Mouse (Mus musculus) right cerebral cortex, postnatal 14 days (tissue): ENCODE results near the gene Szrd1.
A peak's percentile ranks its signal among the peaks of the same experiment; 100 is the strongest.

Experiments
- DNase-seq: peaks from one replicate; pipeline ENCODE4 v3.0.0; 2022

Gene Szrd1

GRCm38 (mm10) chr4:141139116-141139970 lies at the start of gene Szrd1:
Szrd1 (minus strand) TSS chr4:141139775.
- DNase-seq: peak; percentile 99

- DNase-seq: no peak
Observed at GRCm38 (mm10) chr4:141186923-141187836, 47.6 kb upstream of the Szrd1 start.

DNA sequence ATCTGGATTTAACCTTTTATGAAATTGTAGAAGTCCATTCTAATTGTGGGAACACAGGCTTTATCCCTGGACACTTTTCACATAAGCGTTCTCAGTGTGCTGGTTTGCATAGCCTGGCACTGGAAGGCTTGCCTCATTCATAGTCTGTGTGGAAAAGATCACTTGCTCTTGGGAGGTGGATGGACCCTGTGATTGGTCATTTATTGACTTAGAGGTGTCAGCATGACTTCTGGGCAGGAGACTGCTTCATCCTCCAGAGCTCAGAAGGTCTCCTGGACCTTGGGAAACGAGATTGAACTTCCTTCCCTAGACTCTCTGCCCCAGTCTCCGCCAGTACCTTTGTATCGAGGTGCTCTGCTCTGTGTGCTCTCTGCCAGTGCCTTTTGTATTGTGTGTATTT lies 44.9 kb upstream of the Szrd1 start:
- DNase-seq: no peak

DNA sequence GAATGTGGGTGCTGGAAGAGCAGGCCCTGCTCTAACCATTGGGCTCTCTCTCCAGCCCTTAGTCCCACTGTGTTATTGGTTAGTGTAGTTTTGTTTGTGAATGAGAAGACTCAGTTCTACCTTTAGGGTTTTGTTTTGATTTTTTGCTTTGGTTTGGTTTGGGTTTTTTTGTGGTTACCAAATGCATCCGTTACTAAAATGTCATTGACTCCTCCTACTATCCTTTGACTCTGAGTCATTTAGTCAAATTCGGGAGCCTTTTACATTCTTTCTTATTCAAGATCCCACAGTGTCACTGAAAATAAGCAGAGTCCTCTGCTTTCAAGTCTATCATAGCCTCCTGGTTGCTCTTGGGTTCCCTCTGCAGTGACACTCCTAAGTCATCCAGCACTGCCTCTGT lies 44.4 kb upstream of the Szrd1 start:
- DNase-seq: no peak

DNA sequence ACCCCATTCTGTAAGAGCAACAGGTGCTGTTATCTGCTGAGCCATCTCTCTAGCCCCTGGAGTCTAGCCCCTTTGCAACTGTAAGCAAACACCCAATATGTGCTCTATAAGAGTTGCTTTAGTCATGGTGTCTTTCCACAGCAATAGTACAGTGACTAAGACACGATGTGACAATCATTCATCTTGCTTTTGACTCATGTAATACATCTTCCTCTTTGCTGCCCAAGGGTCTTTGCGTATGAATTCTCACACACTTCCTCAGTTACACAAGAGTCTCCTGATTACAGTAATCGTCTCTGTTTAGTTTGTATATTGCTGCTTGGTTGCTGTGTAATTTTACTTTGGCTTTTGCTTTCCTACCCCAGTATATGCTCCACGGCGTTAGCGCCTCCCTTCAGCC lies 42.4 kb upstream of the Szrd1 start:
- DNase-seq: no peak

DNA sequence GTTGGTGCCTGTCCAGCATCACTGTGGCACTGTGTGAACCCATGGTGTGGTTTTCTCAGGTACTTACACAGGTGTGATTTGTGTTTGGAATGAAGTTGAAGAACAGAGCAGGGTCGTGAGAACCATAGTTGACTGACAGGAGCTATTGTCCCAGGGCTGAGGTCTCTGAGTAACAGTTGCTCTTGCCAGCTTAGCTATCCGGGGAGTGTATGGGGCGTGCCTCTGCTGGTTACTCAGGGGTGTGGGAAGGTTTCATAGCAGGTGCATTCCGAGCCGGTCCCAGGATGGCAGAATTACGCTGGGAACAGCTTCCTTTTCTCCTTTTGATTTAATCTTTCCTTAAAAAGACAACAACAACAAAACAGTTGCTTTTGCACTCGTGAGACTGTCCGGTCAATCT lies 41.3 kb upstream of the Szrd1 start:
- DNase-seq: no peak

DNA sequence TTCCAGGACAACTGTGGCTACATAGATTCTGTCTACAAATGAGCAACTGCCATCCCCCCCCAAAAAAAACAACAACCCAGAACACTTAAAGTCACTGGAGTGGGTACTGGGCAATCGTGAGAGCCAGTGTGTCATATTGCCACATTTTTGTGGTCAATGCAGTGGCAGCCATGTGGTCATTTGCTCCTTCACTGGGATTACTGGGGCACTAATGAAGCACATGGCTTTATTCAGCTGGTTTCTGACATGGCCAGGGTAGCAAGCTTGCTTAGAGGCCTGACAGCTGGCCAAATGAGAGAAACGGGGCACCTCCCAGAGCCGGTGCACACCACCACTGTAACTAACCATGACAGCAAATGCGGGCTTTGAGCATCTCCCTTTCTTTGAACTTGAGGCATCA lies 38.9 kb upstream of the Szrd1 start:
- no peak for DNase-seq

GRCm38 (mm10) chr4:141176328-141176838 lies 36.8 kb upstream of the Szrd1 start:
- no peak for DNase-seq

GRCm38 (mm10) chr4:141175783-141176182 lies 36.2 kb upstream of the Szrd1 start:
- DNase-seq: no peak

GRCm38 (mm10) chr4:141172121-141172520 lies 32.5 kb upstream of the Szrd1 start:
- no peak for DNase-seq

GRCm38 (mm10) chr4:141167156-141167555 lies 27.6 kb upstream of the Szrd1 start:
- DNase-seq: no peak

DNA sequence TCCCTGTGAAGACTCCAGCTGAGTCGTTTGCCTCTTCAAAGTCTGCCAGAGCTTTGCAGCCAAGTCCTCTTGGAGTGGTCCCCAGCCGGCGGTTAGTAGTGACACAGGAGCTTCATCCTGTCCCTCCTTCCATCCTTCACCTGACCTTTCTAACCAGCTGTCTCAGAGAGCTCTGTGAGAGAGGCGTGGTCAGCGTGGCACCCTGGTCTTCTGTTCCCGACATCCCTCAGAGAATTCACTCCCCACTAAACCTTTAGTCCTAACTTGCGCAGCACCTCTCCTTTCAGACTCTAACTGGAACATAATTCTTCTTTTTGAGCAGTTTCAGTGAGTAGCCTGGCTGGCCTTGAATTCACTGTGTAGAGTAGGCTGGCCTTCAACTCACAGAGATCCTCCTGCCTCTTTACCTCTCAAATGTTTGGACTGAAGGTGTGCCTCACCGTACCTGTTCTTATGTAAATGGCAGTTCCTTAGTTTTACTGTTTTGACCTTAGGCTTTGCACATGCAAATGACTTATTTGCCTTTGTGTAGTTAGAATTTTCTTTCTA lies 26.2 kb upstream of the Szrd1 start:
- DNase-seq: no peak

- no peak for DNase-seq
Observed at GRCm38 (mm10) chr4:141163729-141164128, 24.2 kb upstream of the Szrd1 start.

- DNase-seq: no peak
Observed at GRCm38 (mm10) chr4:141161699-141162208, 22.2 kb upstream of the Szrd1 start.

DNA sequence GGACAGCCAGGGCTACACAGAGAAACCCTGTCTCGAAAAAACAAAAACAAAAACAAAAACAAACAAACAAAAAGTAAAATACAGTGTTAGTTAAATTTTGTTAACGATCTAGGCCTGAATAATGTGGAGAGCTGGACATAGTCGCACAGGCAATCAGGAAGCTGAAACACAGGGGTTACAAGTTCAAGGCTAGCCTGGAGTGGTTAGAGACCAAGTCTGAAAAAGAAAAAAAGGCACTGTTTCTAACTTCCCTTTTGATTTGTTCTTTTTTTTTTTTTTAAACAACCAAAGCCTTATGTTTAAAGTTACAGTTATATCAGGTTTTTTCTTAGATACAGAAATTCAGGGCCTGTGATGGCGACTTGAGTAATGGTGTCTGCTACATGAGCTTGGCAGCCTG lies 20.6 kb upstream of the Szrd1 start:
- DNase-seq: no peak

DNA sequence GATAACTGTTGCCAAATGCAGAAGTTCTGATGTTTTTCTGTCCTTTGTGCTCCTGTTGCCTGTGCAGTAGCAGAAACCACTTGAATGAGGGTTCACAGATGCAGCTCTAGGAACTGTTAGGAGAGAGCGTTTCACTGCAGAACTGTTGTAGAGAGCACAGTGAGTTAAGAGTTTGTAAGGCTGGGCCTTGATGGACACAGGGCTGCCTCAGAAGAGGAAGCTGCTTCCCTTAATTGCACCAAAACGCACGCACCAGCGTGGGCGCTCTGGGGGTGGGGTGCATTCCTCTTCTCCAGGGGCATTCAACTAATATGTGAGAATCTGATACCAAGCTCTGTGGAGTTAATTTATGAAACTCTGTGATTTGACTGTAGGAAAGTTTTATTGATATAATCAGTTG lies 20.1 kb upstream of the Szrd1 start:
- no peak for DNase-seq

DNA sequence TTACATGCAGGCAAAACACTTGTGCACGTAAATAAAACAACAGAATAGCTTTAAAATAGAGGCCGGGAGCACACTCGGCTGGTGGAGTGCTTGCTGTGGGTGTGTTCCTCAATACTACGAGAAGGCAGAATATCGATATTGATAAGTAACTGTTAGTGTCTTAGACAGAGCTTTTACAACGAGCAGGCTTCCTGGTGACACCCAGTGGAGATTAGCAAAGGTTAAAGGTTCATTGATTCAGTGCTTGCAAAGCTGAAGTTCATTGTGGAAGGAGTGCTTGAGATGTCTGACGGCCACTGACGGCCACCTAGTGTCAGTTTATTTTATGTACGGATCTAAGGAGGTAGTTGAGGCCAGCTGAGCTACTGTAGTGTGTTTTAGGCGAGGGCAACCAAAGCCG lies 19.5 kb upstream of the Szrd1 start:
- DNase-seq: no peak

DNA sequence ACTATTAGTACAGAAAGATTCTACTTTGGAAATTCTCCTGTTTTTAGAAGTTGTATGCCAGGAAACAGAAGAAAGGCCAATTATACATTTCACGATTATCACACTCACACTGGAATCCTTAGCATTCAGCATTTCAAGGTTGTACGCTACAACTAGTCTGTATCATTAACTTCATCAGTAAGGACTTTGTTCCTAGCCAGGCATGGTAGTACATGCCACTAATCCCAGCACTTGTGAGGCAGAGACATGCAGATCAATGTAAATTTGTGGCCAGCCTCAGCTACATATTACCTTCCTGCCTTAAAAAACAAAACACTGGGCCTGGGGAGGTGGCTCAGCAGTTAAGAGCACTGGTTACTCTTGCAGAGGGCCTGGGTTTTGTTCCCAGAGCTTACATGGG lies 19.0 kb upstream of the Szrd1 start:
- no peak for DNase-seq

GRCm38 (mm10) chr4:141157485-141157884 lies 17.9 kb upstream of the Szrd1 start:
- no peak for DNase-seq

DNA sequence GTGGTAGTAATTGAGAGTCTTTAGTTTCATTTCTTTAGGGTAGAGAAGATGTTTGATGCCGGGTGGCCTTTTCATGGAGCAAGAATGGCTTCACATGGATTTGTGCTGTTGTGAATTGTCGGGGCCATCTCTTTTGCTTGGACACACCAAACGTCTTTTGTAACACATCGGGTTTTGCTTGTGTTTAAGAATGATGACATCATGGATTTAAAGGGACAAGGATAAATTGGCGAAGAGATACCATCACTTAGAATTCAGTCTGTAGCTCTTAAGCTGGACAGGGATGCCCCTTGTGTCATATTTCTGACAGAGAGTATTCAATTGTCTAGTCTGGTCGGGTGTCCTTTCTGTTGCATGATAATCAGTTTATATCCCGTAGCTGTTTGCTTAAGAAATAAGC lies 9.5 kb upstream of the Szrd1 start:
- no peak for DNase-seq

DNA sequence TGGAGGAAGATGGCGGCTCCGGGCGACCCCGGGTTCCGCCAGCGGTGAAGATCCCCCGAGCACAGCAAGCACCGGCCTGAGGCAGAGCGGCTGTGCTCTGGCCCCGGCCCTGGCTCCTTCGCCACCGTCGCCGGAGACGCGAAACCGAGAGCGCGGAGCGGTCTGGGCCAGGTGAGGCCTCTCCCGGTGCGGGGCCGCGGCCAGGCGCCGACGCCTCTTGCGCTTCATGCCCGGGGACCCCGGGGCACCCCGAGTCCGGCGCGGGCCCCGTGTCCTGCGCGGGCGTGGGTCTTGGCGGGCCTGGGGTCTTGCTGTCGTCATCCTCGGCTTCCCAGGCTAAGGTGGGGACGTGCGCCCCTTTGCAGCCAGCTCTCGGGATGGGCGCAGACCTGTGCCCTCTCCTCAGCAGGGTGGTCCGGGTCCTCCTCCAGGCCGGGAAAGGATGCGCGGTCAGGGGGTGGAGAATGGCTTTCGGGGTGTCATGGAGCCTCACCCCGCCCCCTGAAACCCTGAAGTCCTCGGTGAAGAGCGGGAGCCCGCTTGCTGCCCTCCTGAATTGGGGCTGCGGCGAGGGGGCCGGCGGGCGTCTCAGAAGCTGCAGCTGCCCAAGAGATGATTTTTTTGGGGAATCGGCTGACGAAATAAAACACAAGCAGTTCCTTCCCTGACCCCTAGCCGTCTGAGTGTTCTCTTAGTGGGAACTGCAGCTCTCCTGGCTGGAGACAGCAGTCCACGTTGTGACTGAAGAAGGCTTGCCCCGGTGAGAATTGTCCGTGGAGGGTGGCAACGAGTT lies 8.6 kb upstream of the Szrd1 start:
- DNase-seq: no peak
